Mouse (Mus musculus) liver, postnatal 0 days (tissue): ENCODE measurements around the gene Cdc7. TPM values are rescaled to one million over a fixed set of nuclear protein-coding genes. Genes with fewer than 3 reads are reported as not detected.
"Not testable (repeated sequence)": the region's sequence is repeated elsewhere in the genome, so short reads cannot be mapped to it uniquely, and the experiment has no call there.

Source experiments
- ATAC-seq: fragments of 200-750 bp; cut with Nextera tagmentation; 2 replicates; pipeline ENCODE4 v1.8.0; 2017; ENCODE audit warnings: mild to moderate bottlenecking, moderate library complexity
- DNase-seq: peaks from one replicate; pipeline ENCODE4 v3.0.0-alpha.2; 2016
- H3K27ac ChIP-seq: fragments of 300-500 bp; sonication (generic); 2 replicates; pipeline ENCODE4 v1.5.1; 2014; ENCODE audit warnings: antibody characterized with exemption, moderate library complexity, mild to moderate bottlenecking, low read depth
- H3K27me3 ChIP-seq: fragments of 300-500 bp; sonication (generic); 2 replicates; pipeline ENCODE4 v1.6.1; 2014; ENCODE audit warnings: low read length, control low read depth, mixed read lengths; ENCODE audit not compliant: insufficient read depth
- H3K36me3 ChIP-seq: fragments of 300-500 bp; sonication (generic); replicated peaks from 2 replicates; pipeline ENCODE4 v1.6.1; 2014; ENCODE audit warnings: mild to moderate bottlenecking, control low read depth, low read length, moderate library complexity, mixed read lengths; ENCODE audit not compliant: insufficient read depth
- H3K4me1 ChIP-seq: fragments of 300-500 bp; sonication (generic); 2 replicates; pipeline ENCODE4 v1.6.1; 2014; ENCODE audit warnings: antibody characterized with exemption, mild to moderate bottlenecking, control low read depth; ENCODE audit not compliant: insufficient read depth
- H3K4me2 ChIP-seq: fragments of 300-500 bp; sonication (generic); 2 replicates; pipeline ENCODE4 v1.6.1; 2014; ENCODE audit warnings: low read depth, mild to moderate bottlenecking, low read length, moderate library complexity, mixed read lengths
- H3K4me3 ChIP-seq: fragments of 300-500 bp; sonication (generic); 2 replicates; pipeline ENCODE4 v1.5.1; 2014; ENCODE audit warnings: low read depth, low read length
- H3K9ac ChIP-seq: fragments of 300-500 bp; sonication (generic); replicated peaks from 2 replicates; pipeline ENCODE4 v1.6.1; 2014; ENCODE audit warnings: mild to moderate bottlenecking, moderate library complexity
- H3K9me3 ChIP-seq: fragments of 300-500 bp; sonication (generic); 2 replicates; pipeline ENCODE4 v1.6.1; 2016; ENCODE audit warnings: mild to moderate bottlenecking, control low read depth, low read length, mixed read lengths
- CTCF ChIP-seq: sonication (generic); IDR thresholded peaks from 2 replicates; pipeline ENCODE4 v1.5.1; 2016; ENCODE audit warnings: antibody characterized with exemption, low read depth
- EP300 ChIP-seq: IDR thresholded peaks from 2 replicates; pipeline ENCODE4 v1.6.1; 2016; ENCODE audit warnings: antibody characterized with exemption, low read depth, mild to moderate bottlenecking
- WGBS: fragments of 180-500 bp; shearing (Covaris S2); extraction: QIAGEN DNeasy Blood & Tissue Kit; methylation state at CpG from one replicate; pipeline ENCODE4 v1.1.7; 2014; ENCODE audit not compliant: insufficient replicate concordance; 5-methylcytosine and 5-hydroxymethylcytosine counted together
- polyA plus RNA-seq: library from polyadenylated mRNA; unstranded; fragments of >200 nt; fragmentation: Nextera tagmentation; extraction: Ambion mirVana; gene quantifications from 2 replicates; pipeline ENCODE4 v1.2.1, GENCODE M21; 2015

Gene Cdc7
- polyA plus RNA-seq, 1 experiment from 2014 or later = 6.2 TPM

DNA sequence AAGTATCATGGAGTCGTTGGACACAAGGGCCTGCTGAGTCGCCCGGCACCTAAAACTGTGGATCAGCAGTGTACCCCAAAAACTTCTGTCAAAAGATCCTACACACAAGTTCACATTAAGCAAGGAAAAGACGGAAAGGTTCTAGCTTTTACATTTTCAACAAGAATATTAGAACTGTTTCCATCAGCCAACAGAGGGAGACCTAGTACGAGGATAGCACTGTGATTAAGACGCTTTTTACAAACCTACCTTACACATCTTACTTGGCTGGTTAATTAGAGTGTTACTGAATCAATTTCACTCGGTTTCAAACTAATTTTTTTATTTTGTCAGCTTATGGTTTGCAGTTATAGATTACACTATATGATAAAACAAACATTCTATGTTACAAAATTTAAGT, 9.8 kb downstream of the Cdc7 start:
- Histone ChIP-seq H3K9me3 (no peaks in the 10 kb centered on the region), H3K36me3 (peaks cover 55% of the 10 kb centered on the region), H3K9ac (no peak overlapping the region), H3K4me2 (no peak overlapping the region), H3K27ac (no peak overlapping the region), H3K27me3 (no peaks in the 10 kb centered on the region), H3K4me3 (no peak overlapping the region), H3K4me1 (no peaks in the 10 kb centered on the region)
- TF ChIP-seq CTCF (0 out of 2 replicates have a peak, but pooled peaks have one; percentile 10), EP300 (no peak)
- DNase-seq = no peak
- no peak for ATAC-seq
- 89% methylated on average over 7 of the region's 7 CpGs for WGBS

DNA sequence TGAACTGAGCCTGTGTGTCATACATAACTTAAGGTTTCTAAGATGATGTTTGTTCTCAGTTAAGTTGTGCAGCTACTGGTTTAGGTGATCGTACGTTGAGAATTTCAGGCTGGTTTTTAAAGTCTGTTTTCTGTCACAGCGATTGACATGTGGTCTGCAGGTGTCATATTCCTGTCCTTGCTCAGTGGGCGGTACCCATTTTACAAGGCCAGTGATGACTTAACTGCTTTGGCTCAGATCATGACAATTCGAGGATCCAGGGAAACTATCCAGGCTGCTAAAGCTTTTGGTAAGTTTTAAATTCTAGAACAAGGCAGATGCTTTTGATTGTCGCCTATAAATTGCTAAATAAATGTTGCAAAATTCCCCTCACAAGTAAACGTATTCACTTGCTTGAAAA, 15.0 kb downstream of the Cdc7 start:
- no peaks in the 10 kb centered on the region for H3K27me3 ChIP-seq
- DNase-seq = no peak
- no peak overlapping the region for H3K27ac ChIP-seq
- no peaks in the 10 kb centered on the region for H3K4me1 ChIP-seq
- no peak overlapping the region for H3K9ac ChIP-seq
- no peak overlapping the region for H3K4me3 ChIP-seq
- peaks cover 57% of the 10 kb centered on the region for H3K36me3 ChIP-seq
- 85% methylated on average over 7 of the region's 7 CpGs for WGBS
- H3K9me3 ChIP-seq = no peaks in the 10 kb centered on the region
- no peak for ATAC-seq
- TF ChIP-seq CTCF = no peak
- TF ChIP-seq EP300 = no peak
- H3K4me2 ChIP-seq = no peak overlapping the region

DNA sequence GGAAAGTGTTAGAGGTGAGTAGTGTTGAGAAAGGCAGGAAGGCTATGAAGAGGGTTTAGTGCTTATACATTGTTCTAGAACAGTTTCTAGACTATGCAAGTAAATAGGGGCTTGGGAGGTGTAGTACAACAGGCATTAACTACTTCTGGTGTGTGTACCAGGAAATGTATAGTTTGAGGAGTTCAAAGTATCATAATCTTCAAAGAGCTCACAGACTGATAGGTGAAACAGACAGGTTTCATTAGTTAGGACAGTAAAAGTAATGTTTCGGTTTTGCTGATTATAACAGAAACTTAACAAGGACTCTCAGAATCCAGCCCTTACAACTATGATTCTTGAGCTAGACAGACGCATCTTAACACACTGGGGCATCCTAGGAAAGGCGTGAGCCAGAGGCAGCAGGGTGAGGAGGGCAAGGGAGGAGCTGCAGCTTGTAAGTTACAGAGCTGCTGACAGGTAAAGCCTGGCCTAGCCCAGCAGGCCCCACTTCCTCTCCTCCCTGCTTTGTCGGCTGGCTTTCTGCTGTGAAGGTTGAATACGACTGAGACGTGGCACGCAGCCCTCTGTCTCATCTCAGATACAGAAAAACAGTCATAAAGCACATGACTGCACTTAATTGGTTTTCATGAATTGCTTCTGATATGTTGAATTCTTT, 18.3 kb downstream of the Cdc7 start:
- ATAC-seq = no peak
- no peak for DNase-seq
- WGBS = 81% methylated on average over 7 of the region's 7 CpGs
- Histone ChIP-seq H3K9me3 (no peaks in the 10 kb centered on the region), H3K4me2 (no peak overlapping the region), H3K4me1 (no peaks in the 10 kb centered on the region), H3K36me3 (peaks cover 35% of the 10 kb centered on the region), H3K4me3 (no peak overlapping the region), H3K27me3 (no peaks in the 10 kb centered on the region), H3K9ac (no peak overlapping the region), H3K27ac (no peak overlapping the region)
- TF ChIP-seq EP300 (no peak), CTCF (no peak)

DNA sequence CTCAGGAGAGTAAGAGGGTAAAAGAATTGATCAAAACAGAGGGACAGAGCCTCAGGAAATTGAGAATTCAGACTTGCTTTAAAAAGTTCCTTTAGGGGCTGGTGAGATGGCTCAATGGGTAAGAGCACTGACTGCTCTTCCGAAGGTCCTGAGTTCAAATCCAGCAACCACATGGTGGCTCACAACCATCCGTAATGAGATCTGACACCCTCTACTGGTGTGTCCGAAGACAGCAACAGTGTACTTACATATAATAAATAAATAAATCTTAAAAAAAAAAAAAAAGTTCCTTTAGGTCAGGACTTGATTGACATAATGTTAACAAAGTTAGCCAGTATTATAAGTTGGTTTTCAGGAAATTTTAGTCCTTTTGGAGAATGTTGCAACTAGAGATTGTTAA, 20.8 kb downstream of the Cdc7 start:
- not testable (repeated sequence) for DNase-seq, H3K4me3 ChIP-seq, H3K4me1 ChIP-seq, H3K4me2 ChIP-seq, H3K9ac ChIP-seq, H3K27ac ChIP-seq, ATAC-seq, H3K9me3 ChIP-seq, H3K27me3 ChIP-seq
- H3K36me3 ChIP-seq = peaks cover 26% of the 10 kb centered on the region
- 95% methylated on average over 3 of the region's 3 CpGs for WGBS

DNA sequence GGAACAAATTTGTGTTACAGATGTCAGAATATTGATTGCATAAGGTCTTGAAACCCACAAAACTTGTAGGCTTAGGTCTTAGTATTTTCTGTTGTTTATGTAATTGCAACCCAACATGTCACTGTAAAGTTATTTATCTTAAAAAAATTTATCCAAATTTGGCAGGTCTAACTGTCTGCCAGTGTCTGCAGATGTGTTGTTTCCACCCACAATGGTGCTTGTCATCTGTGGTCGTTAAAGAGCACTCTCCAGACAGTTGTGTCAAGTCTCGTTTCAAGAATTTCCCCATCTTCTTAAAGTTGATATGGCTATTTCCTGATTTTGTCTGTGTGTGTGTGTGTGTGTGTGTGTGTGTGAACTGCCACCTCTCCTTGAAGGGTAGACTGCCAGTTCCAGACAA, 21.5 kb downstream of the Cdc7 start:
- Histone ChIP-seq H3K9me3 (no peaks in the 10 kb centered on the region), H3K4me2 (no peak overlapping the region), H3K36me3 (peaks cover 21% of the 10 kb centered on the region), H3K27me3 (no peaks in the 10 kb centered on the region), H3K4me1 (peaks cover 3% of the 10 kb centered on the region; the same call in 1 of the 2 replicates), H3K27ac (no peak overlapping the region), H3K4me3 (no peak overlapping the region), H3K9ac (no peak overlapping the region)
- no peak for ATAC-seq
- DNase-seq = no peak
- WGBS = 29% methylated on average over 2 of the region's 2 CpGs
- no peak for TF ChIP-seq EP300
- TF ChIP-seq CTCF = no peak

DNA sequence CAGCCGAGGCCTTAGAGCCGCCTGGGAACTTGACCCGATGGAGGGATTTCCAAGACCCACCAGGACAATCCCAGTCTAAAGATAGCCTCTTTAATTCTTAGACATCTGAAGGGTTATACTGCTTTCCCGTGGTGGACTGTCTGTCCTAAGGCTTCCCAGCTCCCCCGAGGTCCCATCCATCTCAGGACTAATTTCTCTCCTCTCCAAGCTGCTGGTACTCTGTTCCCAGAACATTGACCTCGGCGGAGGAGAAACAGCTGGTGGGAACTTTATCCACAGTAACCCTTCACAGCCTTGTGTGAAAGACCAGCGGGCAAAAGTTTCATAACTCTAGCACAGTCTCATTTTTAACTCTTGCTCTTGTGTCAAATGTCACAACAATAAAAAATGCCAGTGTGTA, 25.1 kb downstream of the Cdc7 start:
- H3K4me1 ChIP-seq = peaks cover 10% of the 10 kb centered on the region; the same call in 1 of the 2 replicates
- no peak overlapping the region for H3K4me3 ChIP-seq
- ATAC-seq = no peak
- H3K36me3 ChIP-seq = no peaks in the 10 kb centered on the region; the same call in 1 of the 2 replicates
- no peak for TF ChIP-seq CTCF
- no peak for TF ChIP-seq EP300
- no peak for DNase-seq
- H3K4me2 ChIP-seq = no peak overlapping the region
- H3K27ac ChIP-seq = no peak overlapping the region
- H3K27me3 ChIP-seq = no peaks in the 10 kb centered on the region
- 56% methylated on average over 8 of the region's 8 CpGs for WGBS
- no peaks in the 10 kb centered on the region for H3K9me3 ChIP-seq
- H3K9ac ChIP-seq = no peak overlapping the region
